In the genomic region with DNA sequence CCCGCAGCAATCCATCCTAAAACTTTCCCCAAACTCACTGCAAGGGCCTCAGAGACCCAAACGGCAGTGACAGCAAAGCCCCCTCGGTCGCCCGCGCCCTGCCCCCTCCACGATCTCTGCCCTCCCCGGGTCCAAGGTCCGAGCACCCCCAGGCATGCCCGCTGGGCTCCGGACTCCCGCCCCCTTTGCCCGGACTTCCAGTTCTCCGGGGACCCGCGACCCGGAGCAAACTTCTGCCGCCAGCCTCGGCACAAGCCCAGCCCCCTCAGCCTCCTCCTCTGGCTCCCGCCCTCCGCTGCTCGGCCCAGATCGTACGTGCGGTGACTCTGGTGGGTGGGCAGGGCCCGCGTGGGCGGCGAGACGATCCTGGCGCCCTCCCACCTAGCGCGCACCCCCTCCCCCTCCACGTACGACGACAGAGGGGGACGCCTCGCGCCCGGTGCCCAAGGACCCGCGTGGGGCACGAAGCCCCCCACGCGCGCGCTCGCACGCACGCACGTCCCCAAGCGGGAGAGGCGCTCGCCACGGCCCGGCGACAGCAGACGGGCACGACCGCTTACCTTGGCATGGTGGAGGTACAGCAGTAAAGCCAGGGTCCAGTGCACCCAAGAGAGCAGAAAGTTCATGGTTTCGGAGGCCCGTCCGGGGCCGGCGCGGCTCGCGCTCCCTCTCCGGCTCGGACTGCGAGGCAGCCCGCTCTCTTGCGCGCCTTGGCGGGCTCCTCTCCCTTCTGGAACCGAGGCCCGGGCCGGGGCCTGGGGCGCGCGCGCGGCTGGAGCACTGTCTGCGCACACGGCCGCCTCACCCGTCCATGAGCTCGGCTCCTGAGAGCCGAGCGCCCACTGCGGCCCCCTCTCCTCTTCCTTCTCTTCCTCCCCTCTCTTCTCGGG, we compare ENCODE assay signal across 8 mouse cellular contexts. TPM values are rescaled to one million over a fixed set of nuclear protein-coding genes. Genes with fewer than 3 reads are reported as not detected.
A peak's percentile ranks its signal among the peaks of the same experiment; 100 is the strongest.
DNase-seq lines count a peak whose midpoint lies in the region; ATAC-seq and TF ChIP-seq lines count a peak whose summit lies in the region.

No protein-coding gene starts in this region.

- peak; percentile 82 for DNase-seq in brain, embryonic 14.5 days (ENCODE audit: low read depth)
- peak; percentile 72 for DNase-seq in forebrain, embryonic 10.5 days (ENCODE audit: extremely low spot score, low spot score)
- peak; percentile 92 to 93 for DNase-seq in kidney, postnatal 36 days
- peak; percentile 79 for DNase-seq in liver, postnatal 0 days
- DNase-seq in thymus, postnatal 14 days: peak; percentile 56

- ATAC-seq in heart, embryonic 15.5 days (replicated peaks; ENCODE audit: insufficient number of reproducible peaks, insufficient read depth, low FRiP score, low read depth): peak; percentile 62
- ATAC-seq in liver, postnatal 0 days: peak; percentile 59

- TF ChIP-seq POLR2A in brain, embryonic 14.5 days (IDR thresholded peaks at IDR 0.05; ENCODE audit: borderline replicate concordance, extremely low read depth, insufficient read depth, insufficient read length, poor library complexity, severe bottlenecking): no peak
- no peak for TF ChIP-seq POLR2A in olfactory bulb, adult 2 months (IDR thresholded peaks at IDR 0.05; ENCODE audit: insufficient read depth, low read depth, low read length)

- H3K79me3 ChIP-seq in C2C12 (ENCODE audit: low read depth): peaks cover 59% of the 10 kb centered on the region

- no peak for TF ChIP-seq CTCF in C2C12 (IDR thresholded peaks at IDR 0.05; ENCODE audit: control insufficient read depth, insufficient read depth, insufficient read length)
- TF ChIP-seq CTCF in brain, embryonic 14.5 days (IDR thresholded peaks at IDR 0.05; ENCODE audit: borderline replicate concordance, extremely low read depth, insufficient read depth, insufficient read length): no peak
- TF ChIP-seq CTCF in liver, postnatal 0 days (IDR thresholded peaks at IDR 0.05; ENCODE audit: low read depth): no peak
- TF ChIP-seq CTCF in olfactory bulb, adult 2 months (IDR thresholded peaks at IDR 0.05; ENCODE audit: insufficient read depth, low read depth, low read length): no peak

- H3K79me2 ChIP-seq in C2C12 (ENCODE audit: control insufficient read depth, insufficient read depth): peaks cover 62% of the 10 kb centered on the region

- peak overlapping the region; percentile 95 for H3K4me3 ChIP-seq in C2C12 (ENCODE audit: insufficient read depth, poor library complexity, severe bottlenecking)
- H3K4me3 ChIP-seq in forebrain, embryonic 10.5 days: peak overlapping the region; percentile 95
- peak overlapping the region; percentile 73 for H3K4me3 ChIP-seq in heart, embryonic 15.5 days
- peak overlapping the region; percentile 89 for H3K4me3 ChIP-seq in liver, postnatal 0 days (ENCODE audit: low read depth, low read length)
- H3K4me3 ChIP-seq in olfactory bulb, adult 2 months (ENCODE audit: insufficient read depth, low read depth, low read length): peak overlapping the region; percentile 59

- H3K27ac ChIP-seq in forebrain, embryonic 10.5 days: peak overlapping the region; percentile 99
- H3K27ac ChIP-seq in heart, embryonic 15.5 days: peak overlapping the region; percentile 97
- peak overlapping the region; percentile 93 for H3K27ac ChIP-seq in liver, postnatal 0 days (ENCODE audit: low read depth)
- H3K27ac ChIP-seq in olfactory bulb, adult 2 months (ENCODE audit: insufficient read depth, low read depth, low read length): peak overlapping the region; percentile 32

- TF ChIP-seq EP300 in liver, postnatal 0 days (IDR thresholded peaks at IDR 0.05; ENCODE audit: low read depth): no peak

- H3K4me2 ChIP-seq in heart, embryonic 15.5 days: peak overlapping the region; percentile 90
- peak overlapping the region; percentile 91 for H3K4me2 ChIP-seq in liver, postnatal 0 days (ENCODE audit: low read depth, low read length)

- H3K4me1 ChIP-seq in forebrain, embryonic 10.5 days: peaks cover 63% of the 10 kb centered on the region
- H3K4me1 ChIP-seq in heart, embryonic 15.5 days (replicated peaks): peaks cover 55% of the 10 kb centered on the region
- peaks cover 37% of the 10 kb centered on the region for H3K4me1 ChIP-seq in liver, postnatal 0 days (ENCODE audit: insufficient read depth)
- peaks cover 27% of the 10 kb centered on the region for H3K4me1 ChIP-seq in olfactory bulb, adult 2 months (ENCODE audit: control insufficient read depth, insufficient read depth, low read length)

- peak overlapping the region; percentile 91 for H3K9ac ChIP-seq in heart, embryonic 15.5 days
- peak overlapping the region; percentile 82 for H3K9ac ChIP-seq in liver, postnatal 0 days (replicated peaks)

- WGBS in forebrain, embryonic 10.5 days: under 1% methylated on average over 89 of the region's 92 CpGs
- WGBS in heart, embryonic 15.5 days: 0% methylated on average over 91 of the region's 92 CpGs
- under 1% methylated on average over 69 of the region's 92 CpGs for WGBS in liver, postnatal 0 days (ENCODE audit: insufficient replicate concordance)
- WGBS in olfactory bulb, adult 2 months: under 1% methylated on average over 92 of the region's 92 CpGs

- H3ac ChIP-seq in C2C12 (ENCODE audit: control insufficient read depth, insufficient read length, low read depth): peak overlapping the region; percentile 94

- H3K9me3 ChIP-seq in forebrain, embryonic 10.5 days: no peaks in the 10 kb centered on the region
- H3K9me3 ChIP-seq in heart, embryonic 15.5 days (replicated peaks): no peaks in the 10 kb centered on the region
- no peaks in the 10 kb centered on the region for H3K9me3 ChIP-seq in liver, postnatal 0 days (ENCODE audit: low read length)

- H3K36me3 ChIP-seq in C2C12 (ENCODE audit: control insufficient read depth, insufficient read depth): peaks cover 24% of the 10 kb centered on the region
- H3K36me3 ChIP-seq in forebrain, embryonic 10.5 days (replicated peaks): peaks cover 28% of the 10 kb centered on the region
- no peaks in the 10 kb centered on the region for H3K36me3 ChIP-seq in heart, embryonic 15.5 days
- peaks cover 3% of the 10 kb centered on the region for H3K36me3 ChIP-seq in liver, postnatal 0 days (replicated peaks; ENCODE audit: insufficient read depth, low read length)

- H3K27me3 ChIP-seq in C2C12 (ENCODE audit: control insufficient read depth, insufficient read depth, insufficient read length): no peaks in the 10 kb centered on the region
- peaks cover 24% of the 10 kb centered on the region for H3K27me3 ChIP-seq in forebrain, embryonic 10.5 days (ENCODE audit: poor library complexity, severe bottlenecking)
- H3K27me3 ChIP-seq in heart, embryonic 15.5 days: no peaks in the 10 kb centered on the region
- H3K27me3 ChIP-seq in liver, postnatal 0 days (ENCODE audit: insufficient read depth, low read length): no peaks in the 10 kb centered on the region

TF ChIP-seq in C2C12, 6 proteins besides CTCF, POLR2A, EP300 and RAD21:
- no peak for TF ChIP-seq USF1 (IDR thresholded peaks at IDR 0.05; ENCODE audit: low read depth)
- TF ChIP-seq MYOD1 (IDR thresholded peaks at IDR 0.05; ENCODE audit: control insufficient read depth, insufficient read length, low read depth): no peak
- no peak for TF ChIP-seq CEBPB (IDR thresholded peaks at IDR 0.05; ENCODE audit: low read depth)
- TF ChIP-seq MYOG (IDR thresholded peaks at IDR 0.05; ENCODE audit: control insufficient read depth, extremely low read depth, insufficient read length): no peak
- TF ChIP-seq FOSL1 (IDR thresholded peaks at IDR 0.05; ENCODE audit: insufficient read depth, low read length, poor library complexity, severe bottlenecking): no peak
- TF ChIP-seq MAX (IDR thresholded peaks at IDR 0.05): no peak

RNA-seq across cellular contexts. Expression of gene Vegfa, which starts 1.2 kb away (rescaled TPM):
- polyA plus RNA-seq in C2C12 (2012; fragmentation: generic; extraction: Trizol): 52.5 TPM
- polyA plus RNA-seq in brain, embryonic 14.5 days (2012; rRNA removed): 168 and 204 TPM in 2 replicates
- polyA plus RNA-seq in forebrain, embryonic 10.5 days (2016; fragmentation: Nextera tagmentation; extraction: Ambion mirVana): 2.4 and 2.5 TPM in 2 replicates
- 6.0 and 7.4 TPM in 2 replicates for polyA plus RNA-seq in heart, embryonic 15.5 days (2015; fragmentation: Nextera tagmentation; extraction: Ambion mirVana)
- 2.8 and 3.1 TPM in 2 replicates for polyA plus RNA-seq in liver, postnatal 0 days (2015; fragmentation: Nextera tagmentation; extraction: Ambion mirVana)
- not detected in 2 replicates for polyA plus RNA-seq in olfactory bulb, adult 2 months (2012; ENCODE audit: insufficient read depth, insufficient read length, low replicate concordance, missing spikeins)

Comparison
In these comparisons a context has a peak if more than half of its experiments do, and no peak if none do; other contexts are left out.
1. Peak in every context shown above with its lines: DNase-seq, ATAC-seq, H3K4me3 ChIP-seq and H3K27ac ChIP-seq.
2. H3K27ac ChIP-seq: peak in every context shown above with its lines; median percentile 99 in forebrain, embryonic 10.5 days; 97 in heart, embryonic 15.5 days; 93 in liver, postnatal 0 days; 32 in olfactory bulb, adult 2 months.